Mouse (Mus musculus) thymus, postnatal 0 days (tissue): ENCODE data around the gene Olfr618. TPM values are rescaled to one million over a fixed set of nuclear protein-coding genes. Genes with fewer than 3 reads are reported as not detected.
"Not testable (repeated sequence)": the region's sequence is repeated elsewhere in the genome, so short reads cannot be mapped to it uniquely, and the experiment has no call there.

ENCODE experiments used
- DNase-seq: peaks from one replicate; pipeline ENCODE4 v3.0.0-alpha.2; 2015; ENCODE audit warnings: low spot score
- microRNA-seq: library from miRNA; unstranded; fragments of <30 nt; microRNA quantifications from one replicate; pipeline ENCODE4, GENCODE M21; 2016; ENCODE audit warnings: borderline number of aligned reads
- polyA plus RNA-seq: library from polyadenylated mRNA; unstranded; fragments of >200 nt; fragmentation: Nextera tagmentation; extraction: Ambion mirVana; gene quantifications from 2 replicates; pipeline ENCODE4 v1.2.1, GENCODE M21; 2015

Gene Olfr618
- polyA plus RNA-seq: not detected in 2 replicates

DNA sequence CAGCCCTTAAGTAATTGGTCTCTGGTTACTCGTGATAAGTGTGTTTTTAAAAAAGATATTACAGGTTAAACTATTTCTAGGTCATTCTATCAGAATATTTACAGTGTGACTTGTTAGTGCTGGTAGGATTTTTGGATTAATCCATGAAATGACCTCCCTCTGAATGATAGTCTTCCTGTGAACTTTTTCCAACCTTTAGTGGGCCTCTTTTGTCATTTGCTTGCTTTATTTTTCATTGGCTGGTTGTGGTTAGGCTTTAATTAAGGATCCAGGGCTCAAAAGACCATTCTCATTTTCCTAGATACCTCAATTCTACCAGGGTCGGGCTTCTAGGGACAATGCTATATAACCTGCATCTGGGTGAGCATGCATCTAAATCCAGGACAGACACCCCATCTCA is at the start of gene Olfr618:
Gene Olfr618 (plus strand): TSS at position 301 of the 400 bp plus-strand sequence.
- no peak for DNase-seq

DNA sequence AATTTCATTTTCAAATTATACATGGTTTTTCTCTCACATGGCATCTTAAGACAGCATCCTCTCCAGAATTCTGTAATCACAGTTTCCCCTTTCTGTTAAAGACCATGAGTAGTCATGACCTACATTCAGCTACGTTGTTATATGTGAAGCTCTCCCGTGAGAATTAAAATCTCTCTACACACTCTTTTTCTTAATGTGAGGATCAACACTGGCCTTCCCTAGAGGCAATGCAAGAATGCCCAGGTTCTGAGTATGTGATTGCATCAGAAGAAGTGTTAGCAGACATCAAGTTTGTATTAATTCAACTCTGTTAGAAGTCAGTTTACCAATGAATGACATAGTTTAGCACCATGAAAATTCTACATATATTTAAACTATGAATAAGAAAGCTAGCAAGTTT is 47.3 kb upstream of the Olfr618 start, which contains the start of gene Olfr612:
Gene Olfr612 (minus strand): TSS at position 101 of the 400 bp plus-strand sequence.
- not testable (repeated sequence) for DNase-seq

DNA sequence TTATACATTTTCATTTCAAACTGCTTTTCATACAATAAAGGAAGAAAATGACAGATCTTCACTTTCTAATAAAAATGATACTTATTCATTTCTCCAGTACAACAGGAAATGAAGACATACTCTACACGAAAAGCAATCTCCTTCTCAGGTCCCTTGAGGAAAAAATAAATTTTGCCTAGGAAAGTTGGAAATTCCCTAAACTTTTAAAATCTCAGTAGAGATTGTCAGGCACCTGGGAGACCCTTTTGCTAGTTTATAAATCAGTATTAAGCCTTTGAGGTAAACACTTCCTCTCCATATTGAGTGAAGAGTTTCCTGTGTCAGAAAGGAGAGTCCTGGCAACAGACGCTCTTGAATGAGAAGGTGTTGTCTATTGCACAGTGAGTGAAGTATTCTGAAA is 42.1 kb upstream of the Olfr618 start, which contains the start of gene Olfr613:
Gene Olfr613 (plus strand): TSS at position 301 of the 400 bp plus-strand sequence.
- DNase-seq: no peak

DNA sequence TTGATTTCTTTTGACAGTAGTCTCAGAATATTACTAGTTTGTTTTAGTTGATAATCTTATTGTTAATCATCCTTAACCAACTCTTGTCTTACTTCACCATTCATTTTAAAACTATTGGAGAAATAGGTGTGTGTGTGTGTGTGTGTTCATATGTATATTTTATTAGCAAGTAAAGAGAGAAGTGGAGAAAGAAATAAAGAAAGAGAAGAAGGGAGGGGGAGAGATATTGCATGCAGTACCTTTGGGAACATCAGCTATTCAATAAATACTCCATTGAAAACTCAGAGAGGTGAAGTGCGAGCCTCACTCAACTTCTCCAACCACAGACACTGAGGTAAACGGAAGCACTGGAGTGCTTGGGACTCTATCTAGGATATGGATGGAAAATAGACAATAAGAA is 34.1 kb upstream of the Olfr618 start, which contains the start of gene Olfr615:
Gene Olfr615 (plus strand): TSS at position 301 of the 400 bp plus-strand sequence.
- DNase-seq: no peak

DNA sequence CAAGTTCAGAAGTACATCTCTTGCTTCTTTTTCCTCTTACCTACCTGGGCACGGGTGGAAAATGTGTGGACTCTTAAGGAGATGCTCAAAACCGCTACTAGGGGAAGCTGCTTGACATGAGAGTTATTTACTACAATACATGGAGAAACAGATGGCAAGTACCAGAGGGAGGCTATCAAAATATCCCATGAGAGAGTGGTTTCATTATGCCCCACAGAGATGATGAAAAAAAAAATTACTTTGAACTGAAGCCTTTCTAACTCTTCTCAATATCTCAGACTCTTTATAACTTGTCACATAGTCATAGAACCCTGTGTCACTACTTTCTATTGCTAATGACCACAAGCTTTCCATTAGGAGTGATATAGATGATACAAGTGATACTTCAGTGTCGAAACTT is 20.9 kb upstream of the Olfr618 start, which contains the start of gene Olfr616:
Gene Olfr616 (minus strand): TSS at position 101 of the 400 bp plus-strand sequence.
- DNase-seq: no peak

DNA sequence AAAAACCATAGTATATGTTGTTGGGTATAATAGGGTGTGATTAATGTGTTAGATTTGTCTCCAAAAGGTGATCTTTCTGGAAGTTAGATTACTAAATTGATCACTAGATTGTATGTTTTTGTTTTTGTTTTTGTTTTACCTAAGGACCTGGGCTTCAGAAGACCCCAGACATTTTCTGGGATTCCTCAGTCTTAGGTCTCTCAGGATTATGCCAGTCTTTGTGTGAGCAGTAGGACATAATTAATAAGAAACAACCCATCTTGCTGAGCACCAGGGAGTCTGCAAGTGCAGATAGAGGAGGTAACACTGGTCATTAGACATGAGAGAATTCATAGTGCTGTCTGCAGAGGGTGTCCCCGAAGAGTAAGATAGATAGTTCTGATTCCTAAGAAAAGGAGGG is 17.1 kb upstream of the Olfr618 start, which contains the start of gene Olfr617:
Gene Olfr617 (plus strand): TSS at position 301 of the 400 bp plus-strand sequence.
- no peak for DNase-seq

DNA sequence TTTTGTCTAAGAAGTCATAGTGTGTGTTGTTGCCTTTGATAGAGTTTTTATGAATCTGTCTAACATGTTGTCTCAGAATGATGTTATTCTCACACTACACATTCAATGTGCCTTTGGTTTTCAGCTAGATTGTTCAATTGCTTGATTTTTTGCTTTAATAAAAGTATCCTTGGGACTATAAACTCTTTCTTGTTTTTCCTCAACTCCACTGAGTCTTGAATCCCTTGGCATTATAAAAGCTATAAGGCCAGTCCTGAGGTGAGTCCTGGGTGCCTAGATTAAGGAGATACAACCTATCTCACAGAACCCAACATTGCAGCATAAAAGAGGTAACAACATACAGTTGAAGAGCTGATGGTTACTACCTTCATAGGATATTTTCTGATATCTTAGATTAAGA is 10.4 kb downstream of the Olfr618 start, which contains the start of gene Olfr619:
Gene Olfr619 (plus strand): TSS at position 301 of the 400 bp plus-strand sequence.
- DNase-seq: no peak

DNA sequence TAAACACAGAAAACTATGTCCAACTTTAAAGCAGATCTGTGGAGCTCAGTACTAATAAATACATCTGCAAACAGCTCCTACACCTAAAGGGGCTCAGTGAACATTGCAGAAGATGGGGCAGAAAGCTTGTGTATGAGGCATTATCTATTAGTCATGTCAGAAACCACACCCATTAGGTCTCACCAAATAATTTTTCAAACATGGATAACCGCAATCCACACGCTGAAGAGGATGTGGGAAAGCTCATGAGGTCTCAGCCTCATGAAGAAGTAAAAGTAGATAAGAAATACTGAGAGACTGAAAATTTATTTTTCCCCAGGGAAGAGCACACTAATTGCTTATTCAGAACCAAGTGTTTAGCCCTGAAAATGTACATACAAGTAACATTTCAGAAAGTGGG is 17.5 kb downstream of the Olfr618 start:
- DNase-seq: no peak

DNA sequence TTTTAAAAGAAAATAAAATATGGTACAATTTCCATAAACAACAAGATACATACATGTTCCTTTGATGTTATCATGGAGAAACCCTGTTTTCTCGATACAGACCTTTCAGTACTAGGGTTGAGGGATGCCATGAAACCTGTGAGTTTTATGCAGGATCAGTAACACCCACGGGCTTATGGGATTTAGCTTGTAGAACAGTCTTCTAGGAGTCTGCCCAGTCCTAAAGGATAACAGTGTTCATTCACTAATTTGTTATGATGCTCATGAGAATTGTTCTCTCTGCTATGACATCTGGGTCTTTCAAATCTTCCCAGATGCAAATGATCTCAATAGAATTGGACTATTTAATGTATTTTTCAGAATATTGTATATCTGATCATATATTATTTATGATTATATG is 22.5 kb downstream of the Olfr618 start, which contains the start of gene Olfr620:
Gene Olfr620 (minus strand): TSS at position 101 of the 400 bp plus-strand sequence.
- DNase-seq: no peak

DNA sequence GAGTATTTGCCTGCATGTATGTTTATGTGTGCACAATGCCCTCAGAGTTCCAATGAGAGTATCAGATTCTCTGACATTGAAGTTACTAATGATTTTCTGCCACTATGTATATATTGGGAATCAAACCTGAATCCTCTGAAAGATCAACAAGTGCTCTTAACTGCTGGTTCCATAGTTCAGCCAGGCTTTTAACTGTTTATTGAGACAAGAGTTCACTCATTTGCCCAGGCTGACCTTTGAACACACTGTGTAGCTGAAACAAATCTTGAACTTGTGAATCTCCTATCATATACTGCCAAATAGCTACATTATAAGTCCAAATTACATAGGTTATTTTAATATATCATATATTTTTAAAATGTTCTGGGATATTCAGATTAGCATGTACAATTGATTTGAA is 46.9 kb downstream of the Olfr618 start:
- no peak for DNase-seq

DNA sequence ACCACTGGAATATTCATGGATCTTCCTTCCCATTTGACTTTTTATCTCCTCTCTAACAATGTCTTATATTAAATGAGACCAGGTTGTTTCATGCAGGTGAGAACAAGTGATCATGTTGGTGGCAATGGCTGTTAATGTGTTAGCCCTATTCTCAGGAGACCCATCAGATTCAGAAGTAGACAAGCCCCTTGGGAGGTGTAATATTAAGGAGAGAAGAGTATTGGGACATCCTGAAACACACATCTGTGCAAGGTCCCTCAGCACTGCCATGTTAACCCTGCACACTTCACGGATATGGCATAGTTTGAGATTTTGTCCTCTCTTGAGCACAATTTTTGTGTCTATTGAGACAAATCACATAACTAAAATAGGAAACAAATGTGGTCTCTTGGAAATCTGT is 52.7 kb downstream of the Olfr618 start, which contains the start of gene Olfr622:
Gene Olfr622 (minus strand): TSS at position 101 of the 400 bp plus-strand sequence.
- DNase-seq: no peak

DNA sequence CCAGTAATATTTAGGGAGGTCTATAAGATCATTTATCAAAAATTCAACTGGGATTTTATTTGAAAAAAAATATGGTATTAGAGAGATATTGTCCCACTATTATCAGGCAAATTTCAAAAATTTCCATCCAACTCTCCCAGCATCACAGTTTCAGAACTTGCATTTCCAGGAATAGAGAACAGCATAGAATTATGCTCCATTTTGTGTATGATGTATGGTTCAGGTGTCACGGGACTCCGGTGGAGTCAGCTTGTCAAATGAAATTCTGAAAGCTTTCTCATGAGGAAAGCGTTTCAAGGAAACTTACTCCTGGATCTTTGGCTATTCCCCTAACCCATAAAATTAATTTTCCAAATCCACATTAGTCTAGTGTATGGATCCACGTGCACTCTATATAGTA is 54.2 kb downstream of the Olfr618 start:
- DNase-seq: no peak

Small RNA genes lying within 50 kb of the gene (microRNA-seq; reads per million reads assigned to microRNA genes)
- gene Gm26506: not detected

Other genes starting within 250 kb of the Olfr618 start
- gene Olfr600, start 240.4 kb upstream of the Olfr618 start, polyA plus RNA-seq: not detected in 2 replicates
- gene Olfr601, start 227.4 kb upstream of the Olfr618 start, polyA plus RNA-seq: not detected in 2 replicates
- gene Olfr603, start 203.9 kb upstream of the Olfr618 start, polyA plus RNA-seq: not detected in 2 replicates
- not detected in 2 replicates for gene Usp17lc, start 175.0 kb upstream of the Olfr618 start, polyA plus RNA-seq
- not detected in 2 replicates for gene Olfr605, start 144.7 kb upstream of the Olfr618 start, polyA plus RNA-seq
- gene Olfr606, start 141.1 kb upstream of the Olfr618 start, polyA plus RNA-seq: not detected in 2 replicates
- gene Olfr607, start 126.0 kb upstream of the Olfr618 start, polyA plus RNA-seq: not detected in 2 replicates
- not detected in 2 replicates for gene Olfr608, start 120.2 kb upstream of the Olfr618 start, polyA plus RNA-seq
- not detected in 2 replicates for gene Olfr609, start 92.0 kb upstream of the Olfr618 start, polyA plus RNA-seq
- not detected in 2 replicates for gene Olfr610, start 78.0 kb upstream of the Olfr618 start, polyA plus RNA-seq
- gene Olfr611, start 69.3 kb upstream of the Olfr618 start, polyA plus RNA-seq: not detected in 2 replicates
- not detected in 2 replicates for gene Olfr612, start 47.4 kb upstream of the Olfr618 start, polyA plus RNA-seq
- gene Olfr613, start 42.0 kb upstream of the Olfr618 start, polyA plus RNA-seq: not detected in 2 replicates
- gene Olfr615, start 34.0 kb upstream of the Olfr618 start, polyA plus RNA-seq: not detected in 2 replicates
- gene Olfr616, start 21.0 kb upstream of the Olfr618 start, polyA plus RNA-seq: not detected in 2 replicates
- gene Olfr617, start 17.0 kb upstream of the Olfr618 start, polyA plus RNA-seq: not detected in 2 replicates
- not detected in 2 replicates for gene Olfr619, start 10.5 kb downstream of the Olfr618 start, polyA plus RNA-seq
- gene Olfr620, start 22.4 kb downstream of the Olfr618 start, polyA plus RNA-seq: not detected in 2 replicates
- gene Olfr622, start 52.6 kb downstream of the Olfr618 start, polyA plus RNA-seq: not detected in 2 replicates
- gene Olfr623, start 73.6 kb downstream of the Olfr618 start, polyA plus RNA-seq: not detected in 2 replicates
- not detected in 2 replicates for gene Olfr624, start 81.1 kb downstream of the Olfr618 start, polyA plus RNA-seq
- not detected in 2 replicates for gene Olfr625-ps1, start 92.6 kb downstream of the Olfr618 start, polyA plus RNA-seq
- gene Olfr243, start 124.6 kb downstream of the Olfr618 start, polyA plus RNA-seq: not detected in 2 replicates
- not detected in 2 replicates for gene Olfr628, start 140.3 kb downstream of the Olfr618 start, polyA plus RNA-seq
- gene Olfr629, start 154.8 kb downstream of the Olfr618 start, polyA plus RNA-seq: not detected in 2 replicates
- not detected in 2 replicates for gene Olfr630, start 167.2 kb downstream of the Olfr618 start, polyA plus RNA-seq
- not detected in 2 replicates for gene Olfr69, start 181.5 kb downstream of the Olfr618 start, polyA plus RNA-seq
- gene Olfr68, start 189.6 kb downstream of the Olfr618 start, polyA plus RNA-seq: not detected in 2 replicates
- gene Olfr67, start 201.7 kb downstream of the Olfr618 start, polyA plus RNA-seq: not detected in 2 replicates
- 224 and 268 TPM in 2 replicates for gene Hbb-bt, start 223.9 kb downstream of the Olfr618 start, polyA plus RNA-seq
- 1,063 and 1,204 TPM in 2 replicates for gene Hbb-bs, start 238.0 kb downstream of the Olfr618 start, polyA plus RNA-seq